Mouse (Mus musculus): Measurements from ENCODE around the gene Rasgef1b.

The Rasgef1b gene

DNA sequence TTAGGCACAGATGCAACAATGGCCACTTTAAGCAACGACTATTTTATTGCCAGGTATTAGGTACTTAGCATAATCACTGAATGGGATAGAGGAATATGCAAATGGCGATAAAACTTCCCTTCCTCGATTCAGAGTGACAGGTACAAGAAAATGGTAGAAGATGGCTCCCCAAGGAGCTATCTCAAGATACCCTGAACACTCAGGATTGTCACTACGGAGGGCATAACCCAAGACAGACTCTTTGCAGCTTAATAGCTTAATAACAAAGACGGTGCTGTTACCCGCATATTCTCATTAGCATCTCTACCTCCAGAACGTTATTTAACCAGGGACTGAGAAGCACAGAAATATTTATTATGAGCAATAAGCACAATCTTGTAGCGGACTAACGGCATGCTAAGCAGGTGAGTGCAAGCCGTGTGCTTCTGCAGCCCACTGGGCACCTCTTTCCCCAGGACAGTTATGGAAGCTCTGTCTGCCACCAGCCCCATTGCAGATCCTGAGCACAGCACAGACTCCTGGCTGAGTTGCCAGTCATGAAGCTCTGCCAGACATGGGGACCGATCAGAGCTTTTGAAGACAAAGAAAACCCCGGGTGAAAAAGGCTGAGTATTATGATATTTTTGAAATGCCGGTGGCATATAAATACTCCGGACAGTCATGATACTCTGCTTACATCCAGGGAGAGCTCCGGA lies 122.6 kb downstream of the Rasgef1b start:
- DNase-seq (ENCODE audit: low read depth in 1 of 2, low spot score in 2 of 2): no peak

DNA sequence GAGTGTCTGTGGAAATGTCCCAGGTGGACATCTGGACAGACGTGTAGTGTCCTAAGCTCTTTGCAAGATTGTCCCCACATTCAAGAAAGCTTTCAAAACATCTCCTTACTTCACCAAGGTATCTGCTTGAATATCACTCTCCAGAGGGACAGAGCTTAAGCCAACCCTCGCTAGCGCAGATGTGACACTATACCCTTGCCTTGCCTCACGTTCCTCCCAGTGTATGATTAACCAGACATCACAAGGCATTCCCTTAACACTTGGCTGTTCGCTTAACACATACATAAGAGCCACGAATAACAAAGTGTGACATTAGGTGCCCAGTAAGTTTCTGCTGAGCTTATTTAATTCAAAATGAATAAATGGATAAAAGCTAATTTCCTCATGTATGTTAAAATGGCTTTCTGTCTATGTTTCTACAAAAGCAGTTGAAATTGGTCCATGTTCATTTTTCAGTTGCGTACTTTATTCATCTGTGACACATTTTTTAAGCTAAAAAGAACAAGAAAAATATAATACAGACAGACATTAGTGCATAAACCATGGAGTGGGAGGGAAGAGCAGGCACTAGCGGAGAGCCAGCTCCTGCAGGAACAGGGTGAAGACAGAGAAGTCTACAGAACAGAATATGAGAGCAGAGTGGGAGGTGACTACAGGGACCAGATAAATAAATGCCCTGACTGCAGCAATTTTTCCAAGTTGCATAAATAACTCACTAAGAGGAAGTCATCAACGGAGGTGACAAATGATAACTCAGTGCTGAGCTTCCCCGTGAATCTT lies 126.4 kb downstream of the Rasgef1b start:
- no peak for DNase-seq (ENCODE audit: low read depth in 1 of 2, low spot score in 2 of 2)

DNA sequence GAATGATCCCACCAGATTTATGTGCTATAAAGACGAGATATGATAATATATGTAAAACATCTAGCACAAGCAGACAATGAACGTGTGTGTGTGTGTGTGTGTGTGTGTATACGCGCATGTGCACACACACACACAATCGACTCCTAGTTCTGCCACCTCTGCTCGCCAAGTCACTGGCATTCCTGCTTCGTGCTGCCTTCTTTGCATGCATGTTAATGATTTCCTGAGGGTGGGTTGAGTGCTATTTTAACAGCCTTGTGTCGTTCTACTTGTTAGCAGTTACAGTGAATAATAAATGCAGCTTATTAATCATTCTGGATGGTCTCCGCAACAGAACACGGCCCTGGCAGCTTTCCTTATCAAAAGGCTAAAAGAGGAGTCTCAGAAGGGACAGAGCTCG lies 129.5 kb downstream of the Rasgef1b start:
- DNase-seq (ENCODE audit: low read depth in 1 of 2, low spot score in 2 of 2): no peak

DNA sequence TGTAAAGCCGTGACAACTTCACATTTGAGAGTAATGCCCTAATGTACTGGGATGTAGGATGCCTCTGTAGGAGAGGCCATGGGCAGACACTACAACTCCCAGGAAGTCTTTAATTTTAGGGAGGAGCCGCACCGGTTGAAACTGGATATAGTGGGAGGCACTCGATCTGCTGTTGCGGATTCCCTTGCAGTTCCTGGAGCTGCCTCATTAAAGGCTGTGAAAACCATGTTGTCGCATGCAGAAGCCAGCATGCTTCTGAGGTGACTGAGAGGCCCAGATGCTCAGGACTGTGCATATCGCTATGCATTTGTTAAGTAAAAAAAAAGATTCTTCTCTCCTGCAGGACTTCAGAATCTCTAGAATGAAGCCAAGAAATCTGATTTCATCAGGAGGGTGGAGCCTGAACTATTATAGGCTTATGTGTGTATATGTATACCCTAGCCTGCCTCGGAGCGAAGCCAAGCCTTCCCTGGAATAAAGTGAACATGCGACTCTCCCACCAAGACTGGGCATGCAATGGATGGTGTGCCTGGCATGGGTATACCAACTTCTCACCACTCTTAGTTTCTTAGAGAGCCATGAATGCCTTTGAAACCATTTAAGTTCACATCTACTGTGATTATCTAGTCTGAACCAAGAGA lies 130.3 kb downstream of the Rasgef1b start:
- no peak for DNase-seq (ENCODE audit: low read depth in 1 of 2, low spot score in 2 of 2)

DNA sequence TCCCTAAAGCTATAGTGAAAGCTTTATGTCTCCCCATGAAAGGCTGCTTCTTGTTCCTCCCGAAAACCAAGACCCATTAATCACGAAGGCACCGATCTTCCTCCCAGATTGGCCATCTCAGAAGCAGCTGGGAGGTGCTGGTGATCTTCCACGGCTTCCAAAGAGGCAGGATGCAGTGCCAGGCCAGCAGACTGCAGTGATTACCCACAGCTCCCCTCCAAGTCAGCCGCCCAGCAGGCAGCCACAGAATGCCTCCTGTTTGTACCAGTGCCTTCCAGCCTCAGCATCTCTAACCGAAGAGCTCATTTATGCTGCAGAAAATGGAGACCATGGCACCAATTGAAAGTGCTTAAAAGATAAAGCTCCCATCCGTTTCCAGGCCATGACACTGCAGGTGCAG lies 131.2 kb downstream of the Rasgef1b start:
- no peak for DNase-seq (ENCODE audit: low read depth in 1 of 2, low spot score in 2 of 2)

DNA sequence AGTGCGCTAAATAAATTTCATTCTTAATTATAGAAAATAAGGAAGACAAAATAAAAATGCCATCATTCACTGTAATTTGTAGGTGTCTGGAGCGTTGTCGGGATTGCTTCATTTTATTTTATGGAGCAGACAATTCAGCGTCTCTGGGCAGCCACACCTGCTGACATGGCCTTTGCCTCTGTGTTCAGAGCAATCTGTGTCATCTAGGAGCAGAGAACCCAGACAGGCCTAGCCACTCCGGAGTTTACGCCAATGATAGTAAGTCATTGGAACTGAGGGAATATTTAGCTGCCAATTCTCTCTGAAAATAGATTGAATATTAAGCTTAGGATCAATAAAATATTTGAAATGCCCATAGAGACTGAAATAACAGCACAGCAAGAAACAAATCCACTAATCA lies 137.5 kb downstream of the Rasgef1b start:
- DNase-seq (ENCODE audit: low read depth in 1 of 2, low spot score in 2 of 2): no peak

DNA sequence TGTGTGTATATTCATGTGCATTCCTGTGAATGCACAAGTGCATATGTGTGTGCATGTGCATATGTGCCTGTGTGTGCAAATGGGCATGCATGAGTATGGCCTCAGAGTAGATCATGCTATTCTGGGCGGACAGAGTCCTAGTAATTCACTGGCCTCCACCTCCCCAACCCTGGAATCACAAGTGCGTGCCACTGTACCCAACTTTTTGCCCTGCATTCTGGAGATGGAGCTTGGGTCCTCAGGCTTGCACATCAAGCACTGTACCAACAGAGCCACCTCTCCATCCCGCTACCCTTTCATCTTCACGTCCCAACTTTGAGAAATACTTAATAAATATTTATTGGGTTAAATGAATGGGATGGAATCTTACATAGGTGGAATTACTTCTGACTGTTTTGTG lies 138.3 kb downstream of the Rasgef1b start:
- DNase-seq (ENCODE audit: low read depth in 1 of 2, low spot score in 2 of 2): no peak

DNA sequence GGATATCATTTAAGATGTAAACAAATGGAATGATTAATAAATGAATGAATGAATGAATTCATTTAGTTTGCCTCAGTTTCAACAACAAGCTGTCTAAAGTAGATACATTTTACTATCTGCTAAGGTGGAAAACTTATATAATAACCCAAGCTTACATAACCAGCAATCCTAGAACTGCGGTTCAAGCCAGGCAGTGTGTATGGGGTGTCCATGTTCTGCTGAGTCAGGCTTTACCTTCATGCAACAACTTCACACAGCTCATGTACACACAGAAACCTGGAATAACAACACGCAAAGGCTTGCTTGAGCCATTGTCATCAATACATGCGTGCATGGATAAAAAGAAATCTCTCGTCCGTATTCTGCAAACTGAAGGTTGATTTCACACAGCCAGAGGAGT lies 140.9 kb downstream of the Rasgef1b start:
- DNase-seq (ENCODE audit: low read depth in 1 of 2, low spot score in 2 of 2): no peak

DNA sequence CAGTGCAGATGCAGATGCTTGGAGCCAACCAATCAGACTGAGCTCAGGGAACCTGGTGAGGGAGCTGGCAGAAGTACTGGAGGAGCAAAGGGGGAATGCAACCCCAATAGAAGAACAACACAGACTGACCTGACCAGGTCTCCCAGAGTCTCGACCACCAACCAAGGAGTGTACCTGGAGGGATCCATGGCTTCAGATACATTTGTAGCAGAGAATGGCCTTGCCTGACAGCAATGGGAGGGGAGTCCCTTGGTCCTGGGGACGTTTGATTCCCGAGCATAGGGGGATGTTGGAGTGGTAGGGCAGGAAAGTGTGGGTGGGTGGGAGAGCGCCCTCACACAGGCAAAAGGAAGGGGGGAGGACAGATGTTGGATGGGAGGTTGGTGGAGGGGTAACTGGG lies 141.3 kb downstream of the Rasgef1b start:
- DNase-seq (ENCODE audit: low read depth in 1 of 2, low spot score in 2 of 2): no peak

DNA sequence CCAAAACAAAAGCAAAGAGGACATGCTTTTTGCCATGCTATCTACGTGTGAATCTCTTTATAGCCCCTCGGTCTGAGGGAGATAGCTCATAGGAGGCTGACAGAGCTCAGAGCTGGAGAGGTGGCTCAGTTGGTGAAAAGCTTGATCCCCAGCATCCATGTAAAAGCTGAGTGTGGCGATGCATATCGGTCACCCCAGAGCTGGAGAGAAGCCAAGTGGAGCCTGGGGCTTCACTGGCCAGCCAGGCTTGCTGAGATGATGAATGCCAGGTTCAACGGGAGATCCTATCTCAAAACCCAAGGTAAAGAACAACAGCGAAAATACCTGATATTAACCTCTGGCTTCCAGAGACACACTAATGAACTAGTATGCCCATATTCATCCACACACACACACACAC lies 142.6 kb downstream of the Rasgef1b start:
- DNase-seq (ENCODE audit: low read depth in 1 of 2, low spot score in 2 of 2): no peak

DNA sequence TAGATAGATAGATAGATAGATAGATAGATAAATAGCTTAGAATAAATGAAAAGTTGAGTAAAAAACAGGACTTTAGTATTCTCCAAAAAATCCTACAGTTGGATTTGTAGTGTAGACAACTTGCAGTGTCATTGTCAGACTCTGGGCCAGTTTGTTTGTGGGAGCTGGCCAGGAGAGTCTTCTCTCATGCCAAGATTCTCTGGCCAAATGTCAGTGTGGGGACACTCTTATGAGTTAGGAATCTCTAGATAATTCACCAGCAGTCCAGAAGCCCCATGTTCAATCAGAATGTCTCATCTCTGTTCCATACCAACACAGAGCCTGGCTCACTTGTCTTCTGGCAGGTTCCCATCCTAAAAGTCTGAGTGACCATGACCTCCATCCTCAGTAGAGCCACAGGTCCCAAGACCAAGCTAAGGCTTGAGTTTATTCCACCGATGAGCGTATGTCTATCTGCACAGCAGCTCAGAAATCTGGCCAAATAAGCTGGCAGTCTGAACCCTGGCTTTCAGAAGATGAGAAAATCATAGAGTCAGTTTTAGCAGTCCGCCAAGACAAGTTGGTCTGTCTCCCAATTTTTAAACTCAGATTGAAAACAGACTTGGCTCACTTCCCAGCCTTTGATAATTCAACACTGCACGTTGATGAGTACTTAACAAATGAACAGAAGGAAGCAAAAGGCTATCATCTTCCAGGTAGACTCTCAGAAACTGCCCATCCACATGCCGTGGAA lies 143.5 kb downstream of the Rasgef1b start:
- no peak for DNase-seq (ENCODE audit: low read depth in 1 of 2, low spot score in 2 of 2)

DNA sequence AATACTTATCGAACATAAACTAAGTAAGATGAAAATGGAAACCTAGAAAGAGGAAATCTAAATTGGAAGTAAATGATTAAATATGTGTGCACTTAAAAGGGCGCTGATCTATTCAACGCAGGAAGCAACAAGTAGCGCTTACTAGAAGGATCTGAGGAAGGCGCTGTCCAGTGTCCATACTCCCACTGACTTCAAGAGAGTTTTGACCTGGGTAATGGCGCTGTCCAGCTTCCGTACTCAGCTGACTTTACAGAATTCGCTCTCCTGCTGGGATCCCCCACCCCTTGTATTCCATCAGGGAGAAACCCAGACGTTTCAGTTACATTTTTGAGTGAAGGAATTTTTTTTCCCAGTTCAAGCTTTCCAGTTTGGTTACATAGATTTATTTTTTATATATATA lies 144.6 kb downstream of the Rasgef1b start:
- no peak for DNase-seq (ENCODE audit: low read depth in 1 of 2, low spot score in 2 of 2)

DNA sequence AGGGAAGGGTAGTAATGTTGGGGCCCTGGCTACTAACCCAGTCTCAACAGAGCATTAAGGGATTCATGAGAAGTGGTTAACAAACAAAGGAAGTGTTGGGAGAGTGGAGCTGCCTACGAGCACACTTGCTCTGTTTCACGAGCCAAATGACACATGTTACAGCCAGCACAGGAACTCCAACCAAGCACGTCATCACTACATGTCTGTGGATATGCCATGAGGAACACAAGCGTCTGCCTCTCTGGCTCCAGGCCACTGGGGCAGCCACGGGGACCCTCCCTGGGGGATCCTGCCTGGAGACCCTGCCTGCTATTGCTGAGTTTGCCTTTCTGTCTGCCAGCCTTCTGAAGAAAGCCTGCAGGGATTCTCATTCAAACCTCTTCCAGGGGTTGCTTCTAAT lies 146.8 kb downstream of the Rasgef1b start:
- DNase-seq (ENCODE audit: low read depth in 1 of 2, low spot score in 2 of 2): no peak

DNA sequence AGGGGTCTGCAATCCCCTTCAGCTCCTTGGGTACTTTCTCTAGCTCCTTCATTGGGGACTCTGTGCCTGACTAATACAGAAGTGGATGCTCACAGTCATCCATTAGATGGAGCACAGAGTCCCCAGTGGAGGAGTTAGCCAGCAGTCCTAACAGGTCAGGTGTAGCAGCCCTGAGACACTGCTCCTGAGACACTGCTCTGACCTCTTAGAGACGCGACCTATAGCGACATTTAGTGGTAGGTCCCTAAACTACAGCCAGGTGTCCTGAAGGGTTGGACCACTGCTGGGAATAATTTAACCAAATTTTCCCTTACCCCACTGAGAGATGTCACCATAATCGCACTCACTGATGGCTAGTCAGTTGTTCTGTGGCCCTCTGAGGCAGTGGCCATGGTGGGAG lies 150.2 kb downstream of the Rasgef1b start:
- no peak for DNase-seq (ENCODE audit: low read depth in 1 of 2, low spot score in 2 of 2)

DNA sequence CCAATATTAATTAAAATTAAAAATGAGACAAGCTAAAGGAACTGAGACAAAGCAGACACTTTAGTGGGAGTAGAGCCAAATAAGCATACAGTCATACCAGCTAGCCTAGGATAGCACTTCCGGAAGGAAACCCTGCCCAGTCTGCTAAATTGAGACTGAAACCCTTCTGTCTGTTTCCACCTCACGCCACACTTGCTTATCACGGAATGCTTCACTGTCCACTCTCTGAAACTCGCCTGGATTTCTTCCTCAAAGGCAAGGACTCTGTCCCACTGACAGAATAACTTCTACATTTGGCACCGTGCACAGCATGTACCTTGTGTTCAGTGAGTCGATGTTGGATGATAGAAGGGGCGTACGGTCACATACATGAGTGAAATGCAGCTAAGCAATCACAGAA lies 153.0 kb downstream of the Rasgef1b start:
- no peak for DNase-seq (ENCODE audit: low read depth in 1 of 2, low spot score in 2 of 2)

DNA sequence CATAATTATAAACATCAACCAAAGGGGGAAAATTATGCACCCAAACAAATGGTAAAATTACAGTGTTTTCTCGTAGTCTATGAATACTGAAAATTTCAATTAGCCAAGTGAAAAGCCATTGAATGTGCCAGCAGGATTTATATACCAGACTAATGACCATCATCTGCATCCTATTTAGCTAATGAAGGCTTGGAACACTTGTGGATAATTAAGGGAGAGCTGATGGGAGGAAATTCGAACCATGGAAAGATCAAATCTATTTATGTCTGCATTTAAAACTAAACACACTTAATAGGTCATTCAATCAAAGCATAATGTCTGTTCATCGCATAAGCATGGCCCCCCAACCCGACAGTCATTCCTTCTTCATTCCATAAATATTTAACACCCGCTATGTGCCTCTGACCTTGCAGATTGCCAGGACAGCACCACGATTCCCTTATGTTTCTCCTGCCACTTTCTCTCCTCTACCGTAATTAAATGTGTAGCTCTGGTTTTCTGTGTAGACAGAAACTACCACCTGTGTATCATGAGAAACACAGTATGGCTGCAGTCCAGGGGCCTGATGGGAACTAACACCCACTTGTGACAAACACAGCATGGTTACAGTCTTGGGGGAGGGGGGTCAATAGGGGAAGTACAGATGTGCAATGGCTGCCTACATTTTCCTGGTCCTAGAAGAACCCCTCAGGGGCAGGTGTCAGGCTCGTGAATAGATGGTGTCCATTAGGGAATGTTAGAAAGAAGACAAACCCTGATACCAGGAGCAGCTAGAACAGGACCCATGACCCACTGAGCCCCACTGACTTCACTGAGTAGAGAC lies 164.2 kb downstream of the Rasgef1b start:
- DNase-seq (ENCODE audit: low read depth in 1 of 2, low spot score in 2 of 2): no peak

DNA sequence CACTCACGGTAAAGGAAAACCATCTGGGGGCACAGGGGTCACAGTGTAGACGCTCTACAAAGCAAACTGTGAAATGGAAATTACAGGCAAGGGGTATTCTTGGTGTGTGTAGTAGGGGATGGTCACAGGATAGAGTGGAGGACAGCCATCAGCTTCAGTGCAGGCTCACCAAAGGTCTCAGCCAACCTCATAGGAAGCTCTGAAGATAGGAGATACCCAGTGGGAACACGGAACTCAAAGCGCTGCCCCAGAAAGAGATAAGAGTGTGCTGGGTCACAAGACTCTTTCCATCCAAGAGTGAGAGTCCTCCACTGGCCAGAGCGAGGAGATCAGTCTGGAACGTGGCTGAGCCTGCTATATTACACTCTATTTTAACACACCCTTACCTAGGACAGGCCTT lies 166.8 kb downstream of the Rasgef1b start:
- DNase-seq (ENCODE audit: low read depth in 1 of 2, low spot score in 2 of 2): no peak

DNA sequence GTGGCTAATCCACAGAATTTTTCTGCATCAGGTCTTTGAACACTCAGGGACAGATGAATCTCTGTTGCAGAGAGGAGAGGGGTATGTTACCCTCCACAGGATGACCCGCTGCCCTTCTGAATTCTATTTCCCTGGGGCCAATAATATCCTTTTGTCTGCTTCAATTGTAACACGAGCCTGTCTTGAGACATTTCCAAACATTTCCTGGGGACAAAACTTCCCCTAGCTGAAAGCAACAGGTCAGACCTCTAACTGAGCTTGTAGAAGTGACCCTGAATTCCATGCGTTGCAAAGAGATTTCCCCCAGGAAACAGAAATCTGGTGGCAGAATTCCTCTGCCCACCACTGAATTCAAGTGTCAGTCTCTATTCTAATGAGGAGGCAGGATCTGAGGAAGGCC lies 169.1 kb downstream of the Rasgef1b start:
- DNase-seq (ENCODE audit: low read depth in 1 of 2, low spot score in 2 of 2): no peak

DNA sequence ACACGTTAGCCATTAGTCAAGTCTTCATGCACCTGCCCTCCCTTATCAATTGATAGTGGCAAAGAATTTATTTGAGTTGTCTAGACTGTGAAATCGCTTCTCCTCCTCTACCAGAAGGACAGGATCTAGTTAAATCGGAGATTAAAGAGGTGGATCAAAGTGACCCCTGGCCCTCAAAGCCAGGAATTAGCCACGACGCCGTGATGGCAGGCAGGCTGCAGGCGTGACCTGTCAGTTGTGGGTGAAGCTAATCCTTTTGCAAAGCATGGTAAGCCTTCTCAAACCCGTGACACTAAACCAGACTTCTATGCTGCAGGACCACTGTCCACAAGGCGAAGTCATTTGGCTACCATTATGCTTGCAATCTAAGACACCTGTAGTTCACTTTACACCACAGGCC lies 170.6 kb downstream of the Rasgef1b start:
- no peak for DNase-seq (ENCODE audit: low read depth in 1 of 2, low spot score in 2 of 2)

DNA sequence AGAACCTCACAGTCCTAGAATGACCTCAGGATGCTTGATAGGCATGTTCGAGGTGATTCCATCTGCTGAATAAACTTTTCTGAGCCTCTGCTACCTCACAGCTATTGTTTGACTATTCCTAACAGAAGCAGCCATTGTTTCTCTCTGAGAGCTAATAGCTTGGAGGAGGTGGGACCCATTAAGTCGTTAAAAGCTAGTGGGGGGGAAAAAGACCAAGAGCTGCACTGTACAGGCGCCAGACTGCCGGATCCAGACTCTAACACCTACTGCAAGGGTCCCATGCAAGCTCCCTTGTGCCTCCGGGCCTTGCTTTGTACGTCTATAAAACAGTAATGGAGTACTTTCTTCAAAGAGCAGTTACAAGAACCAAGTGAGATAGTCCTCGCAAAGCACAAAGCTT lies 176.2 kb downstream of the Rasgef1b start:
- no peak for DNase-seq (ENCODE audit: low read depth in 1 of 2, low spot score in 2 of 2)

Data from monocyte, adult 2 months (primary cell).